Mouse (Mus musculus): ENCODE data around the gene Gypa.

DNA sequence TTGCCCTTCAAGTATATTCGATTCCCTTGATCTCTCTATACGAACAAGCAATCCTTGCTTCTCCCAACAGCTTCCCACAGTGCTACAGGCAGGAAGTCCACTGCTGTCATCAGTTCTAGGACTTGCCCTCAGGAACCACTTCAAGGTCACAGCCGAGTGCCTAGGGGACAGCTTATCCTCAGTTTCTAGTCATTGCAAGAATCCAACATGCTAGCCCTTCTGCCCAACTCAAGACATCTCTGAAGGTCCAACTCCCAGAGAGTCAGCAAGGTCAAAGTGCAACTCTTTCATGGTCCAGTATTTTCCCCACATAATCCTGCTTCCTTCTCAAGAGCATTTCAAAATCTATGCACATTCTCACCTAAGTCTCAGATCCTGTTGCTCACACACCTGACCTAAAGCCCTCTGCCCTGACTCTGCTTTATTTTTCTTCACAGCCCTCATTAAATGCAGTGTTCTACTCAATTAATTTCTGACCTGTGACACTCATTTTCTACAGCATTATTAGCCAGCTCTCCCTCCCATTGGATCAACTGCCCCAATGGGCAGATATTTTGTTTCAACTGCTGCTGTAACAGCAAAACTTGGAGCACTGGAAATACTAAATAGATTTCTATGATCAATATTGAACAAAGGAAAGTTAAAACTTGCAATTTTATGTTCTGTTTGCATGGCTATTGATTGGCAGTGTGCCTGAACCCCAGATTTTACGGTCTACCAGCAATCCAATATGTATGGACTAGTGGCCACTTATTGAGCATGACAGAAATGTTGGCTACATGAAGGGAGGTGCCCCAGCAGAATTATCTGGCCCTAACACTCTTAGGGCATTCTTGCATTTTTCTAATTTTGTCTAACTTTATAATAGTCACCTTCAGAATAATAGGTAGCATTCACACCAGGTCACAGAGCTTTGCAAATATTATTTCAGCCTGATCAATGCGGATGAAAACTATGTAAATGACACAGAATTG lies 33.1 kb downstream of the Gypa start:
- TF ChIP-seq CTCF (IDR thresholded peaks at IDR 0.05 in 2 of 3, conservative IDR thresholded peaks at IDR 0.05 in 1 of 3; ENCODE audit: control insufficient read depth in 1 of 3, insufficient read depth in 1 of 3, low read depth in 2 of 3, low read length in 3 of 3, poor library complexity in 1 of 3, severe bottlenecking in 1 of 3) = no peak
- TF ChIP-seq ZKSCAN1 (IDR thresholded peaks at IDR 0.05; ENCODE audit: low read depth, low read length) = no peak
- no peak for TF ChIP-seq MAX (IDR thresholded peaks at IDR 0.05; ENCODE audit: low read length)
- TF ChIP-seq ZC3H11A (IDR thresholded peaks at IDR 0.05; ENCODE audit: low read depth, low read length) = no peak
